Comparison of ENCODE assay signal across 13 mouse cellular contexts in the genomic region with DNA sequence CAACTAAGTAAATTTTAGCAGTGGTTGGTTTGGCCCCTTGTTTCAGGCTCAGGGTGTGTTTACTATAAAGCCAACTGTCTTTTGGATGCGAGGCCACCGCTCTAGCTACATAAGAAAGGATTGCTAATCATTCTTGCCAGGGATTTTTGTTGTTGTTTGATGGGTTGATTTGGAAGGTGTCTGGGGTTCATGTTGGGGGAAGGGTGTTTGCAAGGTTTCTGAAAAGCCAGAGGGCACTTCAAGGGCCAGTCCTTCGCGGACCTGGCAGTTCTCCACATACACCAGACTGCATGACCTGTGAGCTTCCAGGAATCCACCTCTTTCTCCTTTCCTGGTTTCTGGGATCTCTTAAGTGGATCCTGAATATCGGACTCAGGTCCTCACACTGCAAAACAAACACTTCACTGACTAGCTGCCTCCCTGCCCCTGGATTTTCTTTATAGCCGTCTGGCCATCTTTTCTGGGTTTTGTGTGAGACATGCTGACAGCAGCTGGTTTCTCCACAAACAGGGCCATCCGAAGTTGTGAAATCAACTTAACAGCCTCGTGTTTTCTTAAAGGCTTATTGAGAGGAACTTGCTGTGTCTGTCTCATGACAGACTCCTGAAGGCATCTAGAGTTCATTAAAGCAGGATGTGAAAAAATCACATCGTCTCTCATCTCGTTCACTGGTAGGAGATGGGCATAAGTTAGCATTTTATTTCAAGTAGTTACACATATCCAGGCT.
DNase-seq lines count a peak whose midpoint lies in the region; ATAC-seq and TF ChIP-seq lines count a peak whose summit lies in the region.
"Had no signal": no experiment of that assay in that cellular context is flagged by ENCODE, and none has a peak within 500 bp of the region (broad histone marks: within the 10 kb centered on the region; RNA-seq: fewer than 3 reads in every experiment).

No protein-coding gene starts in this region.

- peaks cover 27% of the 10 kb centered on the region for H3K36me3 ChIP-seq in heart, embryonic 13.5 days
- H3K36me3 ChIP-seq in heart, embryonic 11.5 days (ENCODE audit: control insufficient read depth, insufficient read depth, low read length): no peaks in the 10 kb centered on the region; the same call in 1 of the 2 replicates
- H3K36me3 ChIP-seq in midbrain, embryonic 16.5 days (ENCODE audit: control insufficient read depth, insufficient read depth, low read length): no peaks in the 10 kb centered on the region
- H3K36me3 ChIP-seq in midbrain, embryonic 13.5 days: peaks cover 6% of the 10 kb centered on the region; the same call in 1 of the 2 replicates
- peaks cover 26% of the 10 kb centered on the region for H3K36me3 ChIP-seq in embryonic facial prominence, embryonic 15.5 days
- H3K36me3 ChIP-seq in midbrain, postnatal 0 days (ENCODE audit: insufficient read depth, low read length): no peaks in the 10 kb centered on the region
- H3K36me3 ChIP-seq: G1E had no signal

- TF ChIP-seq CTCF in midbrain, postnatal 0 days (IDR thresholded peaks at IDR 0.05): no peak

- H3K27me3 ChIP-seq in heart, embryonic 13.5 days (replicated peaks): no peaks in the 10 kb centered on the region
- no peaks in the 10 kb centered on the region for H3K27me3 ChIP-seq in heart, embryonic 11.5 days (ENCODE audit: control insufficient read depth, insufficient read depth, low read length)
- no peaks in the 10 kb centered on the region for H3K27me3 ChIP-seq in midbrain, embryonic 16.5 days (ENCODE audit: control insufficient read depth, insufficient read depth, low read depth, low read length)
- no peaks in the 10 kb centered on the region for H3K27me3 ChIP-seq in midbrain, embryonic 13.5 days
- H3K27me3 ChIP-seq in embryonic facial prominence, embryonic 15.5 days: no peaks in the 10 kb centered on the region
- no peaks in the 10 kb centered on the region for H3K27me3 ChIP-seq in midbrain, postnatal 0 days (ENCODE audit: insufficient read depth, low read length)
- H3K27me3 ChIP-seq: limb, embryonic 12.5 days had no signal

- ATAC-seq in heart, embryonic 13.5 days (ENCODE audit: extremely low read depth, insufficient number of reproducible peaks, low FRiP score, low TSS enrichment): no peak
- no peak for ATAC-seq in heart, embryonic 11.5 days (replicated peaks; ENCODE audit: insufficient number of reproducible peaks, low FRiP score, low TSS enrichment)
- no peak for ATAC-seq in midbrain, embryonic 16.5 days
- ATAC-seq in midbrain, embryonic 13.5 days: no peak
- no peak for ATAC-seq in embryonic facial prominence, embryonic 15.5 days (ENCODE audit: insufficient number of reproducible peaks, low FRiP score, low TSS enrichment, low read depth)
- ATAC-seq in midbrain, postnatal 0 days (ENCODE audit: low FRiP score): no peak

- no peaks in the 10 kb centered on the region for H3K9me3 ChIP-seq in heart, embryonic 13.5 days
- no peaks in the 10 kb centered on the region for H3K9me3 ChIP-seq in heart, embryonic 11.5 days (replicated peaks; ENCODE audit: control insufficient read depth, low read length)
- no peaks in the 10 kb centered on the region for H3K9me3 ChIP-seq in midbrain, embryonic 16.5 days (replicated peaks; ENCODE audit: control insufficient read depth, low read length, poor library complexity, severe bottlenecking)
- H3K9me3 ChIP-seq in midbrain, embryonic 13.5 days: no peaks in the 10 kb centered on the region
- H3K9me3 ChIP-seq in embryonic facial prominence, embryonic 15.5 days (replicated peaks): no peaks in the 10 kb centered on the region
- no peaks in the 10 kb centered on the region for H3K9me3 ChIP-seq in midbrain, postnatal 0 days (ENCODE audit: low read length)
- H3K9me3 ChIP-seq: limb, embryonic 12.5 days had no signal

- no peak overlapping the region for H3K4me3 ChIP-seq in heart, embryonic 13.5 days
- no peak overlapping the region for H3K4me3 ChIP-seq in heart, embryonic 11.5 days (ENCODE audit: low read depth, low read length)
- no peak overlapping the region for H3K4me3 ChIP-seq in midbrain, embryonic 16.5 days (ENCODE audit: low read depth, low read length)
- H3K4me3 ChIP-seq in midbrain, embryonic 13.5 days (replicated peaks): no peak overlapping the region
- H3K4me3 ChIP-seq in embryonic facial prominence, embryonic 15.5 days (replicated peaks): no peak overlapping the region
- no peak overlapping the region for H3K4me3 ChIP-seq in midbrain, postnatal 0 days (ENCODE audit: low read depth, low read length)
- H3K4me3 ChIP-seq: forebrain, embryonic 10.5 days; limb, embryonic 12.5 days had no signal

- DNase-seq in midbrain, postnatal 0 days (ENCODE audit: low spot score): no peak
- no peak for DNase-seq in gastrocnemius, adult 8-10 months (ENCODE audit: low spot score in 2 of 2)
- DNase-seq in urinary bladder, postnatal 25 days (ENCODE audit: low spot score): no peak
- DNase-seq: adrenal gland, postnatal 36 days; cerebellum, adult 9-10 months had no signal

- H3K9ac ChIP-seq in heart, embryonic 13.5 days: peak overlapping the region; percentile 34
- H3K9ac ChIP-seq in heart, embryonic 11.5 days (ENCODE audit: low read depth, low read length): no peak overlapping the region
- H3K9ac ChIP-seq in midbrain, embryonic 16.5 days (ENCODE audit: low read depth, low read length): no peak overlapping the region
- H3K9ac ChIP-seq in midbrain, embryonic 13.5 days (replicated peaks): no peak overlapping the region
- H3K9ac ChIP-seq in embryonic facial prominence, embryonic 15.5 days: no peak overlapping the region
- H3K9ac ChIP-seq in midbrain, postnatal 0 days (replicated peaks; ENCODE audit: low read length, poor library complexity, severe bottlenecking): no peak overlapping the region
- H3K9ac ChIP-seq: limb, embryonic 12.5 days had no signal

- H3K4me2 ChIP-seq in heart, embryonic 13.5 days: no peak overlapping the region
- H3K4me2 ChIP-seq in heart, embryonic 11.5 days: no peak overlapping the region
- H3K4me2 ChIP-seq in midbrain, embryonic 16.5 days (ENCODE audit: low read length): no peak overlapping the region
- H3K4me2 ChIP-seq in midbrain, embryonic 13.5 days (replicated peaks): no peak overlapping the region
- H3K4me2 ChIP-seq in embryonic facial prominence, embryonic 15.5 days (replicated peaks): no peak overlapping the region
- no peak overlapping the region for H3K4me2 ChIP-seq in midbrain, postnatal 0 days (ENCODE audit: low read depth, low read length, poor library complexity, severe bottlenecking)
- H3K4me2 ChIP-seq: limb, embryonic 12.5 days had no signal

- peak overlapping the region; percentile 46 for H3K27ac ChIP-seq in heart, embryonic 13.5 days (replicated peaks)
- H3K27ac ChIP-seq in heart, embryonic 11.5 days (ENCODE audit: low read depth, low read length): no peak overlapping the region
- 0 out of 2 replicates have a peak overlapping the region, but pooled peaks have one; percentile 2 for H3K27ac ChIP-seq in midbrain, embryonic 16.5 days (ENCODE audit: low read length)
- no peak overlapping the region for H3K27ac ChIP-seq in midbrain, embryonic 13.5 days
- peak overlapping the region; percentile 34; the same call in 1 of the 2 replicates for H3K27ac ChIP-seq in embryonic facial prominence, embryonic 15.5 days (replicated peaks)
- 0 out of 2 replicates have a peak overlapping the region, but pooled peaks have one; percentile 18 for H3K27ac ChIP-seq in midbrain, postnatal 0 days (ENCODE audit: low read depth, low read length)
- H3K27ac ChIP-seq: forebrain, embryonic 10.5 days; limb, embryonic 12.5 days had no signal

- 29% methylated on average over 10 of the region's 10 CpGs for WGBS in heart, embryonic 13.5 days
- WGBS in heart, embryonic 11.5 days (ENCODE audit: insufficient replicate concordance): 18% methylated on average over 10 of the region's 10 CpGs
- WGBS in midbrain, embryonic 16.5 days: 44% methylated on average over 10 of the region's 10 CpGs
- WGBS in midbrain, embryonic 13.5 days: 46% methylated on average over 10 of the region's 10 CpGs
- WGBS in embryonic facial prominence, embryonic 15.5 days: 37% methylated on average over 10 of the region's 10 CpGs
- 47% methylated on average over 10 of the region's 10 CpGs for WGBS in midbrain, postnatal 0 days

- peaks cover 58% of the 10 kb centered on the region for H3K4me1 ChIP-seq in heart, embryonic 13.5 days
- peaks cover 34% of the 10 kb centered on the region for H3K4me1 ChIP-seq in heart, embryonic 11.5 days (ENCODE audit: control insufficient read depth, insufficient read depth, low read length)
- H3K4me1 ChIP-seq in midbrain, embryonic 16.5 days (ENCODE audit: control insufficient read depth, insufficient read depth, low read length): peaks cover 9% of the 10 kb centered on the region
- H3K4me1 ChIP-seq in midbrain, embryonic 13.5 days (replicated peaks): peaks cover 6% of the 10 kb centered on the region; the same call in 1 of the 2 replicates
- peaks cover 20% of the 10 kb centered on the region for H3K4me1 ChIP-seq in embryonic facial prominence, embryonic 15.5 days
- H3K4me1 ChIP-seq in midbrain, postnatal 0 days (ENCODE audit: insufficient read depth, low read length): no peaks in the 10 kb centered on the region

Comparison
In these comparisons a context has a peak if more than half of its experiments do, and no peak if none do; other contexts are left out.
1. H3K27ac ChIP-seq: peak in heart, embryonic 13.5 days (single experiment), midbrain, embryonic 16.5 days (single experiment), embryonic facial prominence, embryonic 15.5 days (single experiment) and midbrain, postnatal 0 days (single experiment); none in heart, embryonic 11.5 days (single experiment) and midbrain, embryonic 13.5 days (single experiment).